Mouse (Mus musculus) liver, embryonic 11.5 days (tissue): ENCODE measurements around the gene Net1. TPM values are rescaled to one million over a fixed set of nuclear protein-coding genes. Genes with fewer than 3 reads are reported as not detected.

Experiments used
- ATAC-seq: fragments of 200-750 bp; cut with Nextera tagmentation; replicated peaks from 2 replicates; pipeline ENCODE4 v1.8.0; 2017; ENCODE audit warnings: moderate number of reproducible peaks, mild to moderate bottlenecking, moderate TSS enrichment, moderate library complexity; ENCODE audit not compliant: low FRiP score
- DNase-seq: peaks from one replicate; pipeline ENCODE4 v3.0.0-alpha.2; 2017; ENCODE audit warnings: low spot score
- H3K27ac ChIP-seq: fragments of 300-500 bp; sonication (generic); 2 replicates; pipeline ENCODE4 v1.5.1; 2014; ENCODE audit warnings: mild to moderate bottlenecking, low read depth, low read length, control low read depth
- H3K27me3 ChIP-seq: fragments of 300-500 bp; sonication (generic); replicated peaks from 2 replicates; pipeline ENCODE4 v1.6.1; 2014; ENCODE audit warnings: low read length, mixed read lengths; ENCODE audit not compliant: control insufficient read depth, insufficient read depth
- H3K36me3 ChIP-seq: fragments of 300-500 bp; sonication (generic); 2 replicates; pipeline ENCODE4 v1.6.1; 2014; ENCODE audit warnings: mild to moderate bottlenecking, low read length, moderate library complexity, mixed read lengths; ENCODE audit not compliant: control insufficient read depth, insufficient read depth
- H3K4me1 ChIP-seq: fragments of 300-500 bp; sonication (generic); replicated peaks from 2 replicates; pipeline ENCODE4 v1.6.1; 2014; ENCODE audit warnings: low read length, mixed read lengths; ENCODE audit not compliant: control insufficient read depth, insufficient read depth
- H3K4me2 ChIP-seq: fragments of 300-500 bp; sonication (generic); 2 replicates; pipeline ENCODE4 v1.6.1; 2014; ENCODE audit warnings: mild to moderate bottlenecking, control low read depth, moderate library complexity
- H3K4me3 ChIP-seq: fragments of 300-500 bp; sonication (generic); 2 replicates; pipeline ENCODE4 v1.5.1; 2014; ENCODE audit warnings: low read depth, low read length, control low read depth
- H3K9ac ChIP-seq: fragments of 300-500 bp; sonication (generic); 2 replicates; pipeline ENCODE4 v1.6.1; 2014; ENCODE audit warnings: low read depth, low read length, control low read depth
- H3K9me3 ChIP-seq: fragments of 300-500 bp; sonication (generic); 2 replicates; pipeline ENCODE4 v1.6.1; 2016; ENCODE audit warnings: low read length, inconsistent platforms, mixed read lengths; ENCODE audit not compliant: control insufficient read depth
- WGBS: fragments of 180-500 bp; shearing (Covaris S2); extraction: QIAGEN DNeasy Blood & Tissue Kit; methylation state at CpG from one replicate; pipeline ENCODE4 v1.1.7; 2014; 5-methylcytosine and 5-hydroxymethylcytosine counted together
- polyA plus RNA-seq: library from polyadenylated mRNA; unstranded; fragments of >200 nt; fragmentation: Nextera tagmentation; extraction: Ambion mirVana; gene quantifications from 2 replicates; pipeline ENCODE4 v1.2.1, GENCODE M21; 2014

The Net1 gene
- 95.0 and 103 TPM in 2 replicates for polyA plus RNA-seq

- no peaks in the 10 kb centered on the region for H3K9me3 ChIP-seq
- H3K4me1 ChIP-seq: peaks cover 5% of the 10 kb centered on the region; the same call in 1 of the 2 replicates
- ATAC-seq (peak; percentile 97), DNase-seq (peak; percentile 91)
- under 1% methylated on average over 52 of the region's 52 CpGs for WGBS
- peak within 1 kb of the TSS; percentile 82 for H3K4me2 ChIP-seq
- H3K9ac ChIP-seq: peak within 1 kb of the TSS; percentile 93
- peak within 1 kb of the TSS; percentile 41; the same call in 1 of the 2 replicates for H3K27ac ChIP-seq
- peak within 1 kb of the TSS; percentile 94 for H3K4me3 ChIP-seq
- peaks cover 16% of the 10 kb centered on the region; the same call in 1 of the 2 replicates for H3K36me3 ChIP-seq
- H3K27me3 ChIP-seq: no peaks in the 10 kb centered on the region
Observed at GRCm38 (mm10) chr13:3917571-3918311, at the start of gene Net1, which contains the start of gene Tubal3. Net1 (minus strand) TSS chr13:3918220. Tubal3 (plus strand) TSS chr13:3918274.

DNA sequence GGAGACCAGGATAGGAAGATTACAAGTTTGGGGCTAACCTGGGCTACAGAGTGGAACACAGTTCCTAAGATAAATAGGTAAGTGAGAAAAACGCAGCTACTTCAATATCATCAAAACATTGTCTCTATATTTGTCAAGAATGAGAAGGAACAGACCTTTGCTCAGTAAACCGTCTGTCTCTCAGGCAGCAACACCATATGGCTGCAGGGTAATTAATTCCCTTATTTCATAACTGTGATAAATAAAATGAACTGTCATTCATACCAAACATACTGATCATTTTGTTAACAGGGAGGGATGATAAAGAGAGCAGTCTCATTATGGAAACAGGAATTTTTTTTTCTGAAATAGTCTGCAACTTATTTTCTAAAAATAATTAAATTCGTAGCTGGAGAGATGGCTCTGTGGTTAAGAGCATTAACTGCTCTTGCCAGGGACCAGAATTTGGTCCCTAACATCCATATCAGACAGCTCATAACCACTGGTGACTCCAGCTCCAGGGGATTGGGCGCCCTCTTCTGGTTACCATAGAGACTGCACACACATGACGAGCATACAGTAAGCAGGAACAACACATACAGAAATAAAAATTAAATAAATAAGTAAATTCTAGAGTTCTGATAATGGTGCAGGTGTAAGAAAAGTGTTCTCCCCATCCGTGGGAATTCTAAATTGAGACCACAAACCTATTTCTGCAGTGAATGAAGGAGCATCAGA is 33.3 kb upstream of the Net1 start:
- Histone ChIP-seq H3K4me1 (no peaks in the 10 kb centered on the region), H3K36me3 (no peaks in the 10 kb centered on the region), H3K27ac (no peak overlapping the region), H3K4me2 (no peak overlapping the region), H3K27me3 (no peaks in the 10 kb centered on the region), H3K4me3 (no peak overlapping the region), H3K9ac (no peak overlapping the region), H3K9me3 (no peaks in the 10 kb centered on the region)
- WGBS: 72% methylated on average over 6 of the region's 6 CpGs
- ATAC-seq: no peak
- no peak for DNase-seq

DNA sequence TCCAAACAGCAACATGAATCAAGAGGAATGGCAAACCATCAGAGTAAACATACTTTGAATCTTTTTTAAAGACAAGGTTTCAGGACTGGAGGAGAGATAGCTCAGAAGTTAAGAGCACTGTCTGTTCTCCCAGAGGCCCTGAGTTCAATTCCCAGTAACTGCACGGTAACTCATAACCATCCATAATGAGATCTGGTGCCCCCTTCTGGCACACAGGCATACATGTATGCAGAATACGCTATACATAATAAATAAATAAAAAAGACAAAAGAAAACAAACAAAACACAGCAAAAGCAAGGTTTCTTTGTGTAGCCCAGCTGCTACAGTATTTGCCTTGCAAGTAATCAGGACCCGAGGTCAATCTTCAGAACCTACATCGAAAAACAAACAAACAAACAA is 31.5 kb upstream of the Net1 start:
- no peaks in the 10 kb centered on the region for H3K4me1 ChIP-seq
- H3K9ac ChIP-seq: no peak overlapping the region
- no peak overlapping the region for H3K27ac ChIP-seq
- DNase-seq: no peak
- H3K36me3 ChIP-seq: no peaks in the 10 kb centered on the region
- no peak overlapping the region for H3K4me3 ChIP-seq
- H3K4me2 ChIP-seq: no peak overlapping the region
- no peak for ATAC-seq
- no peaks in the 10 kb centered on the region for H3K9me3 ChIP-seq
- 85% methylated on average over 4 of the region's 4 CpGs for WGBS
- H3K27me3 ChIP-seq: no peaks in the 10 kb centered on the region

DNA sequence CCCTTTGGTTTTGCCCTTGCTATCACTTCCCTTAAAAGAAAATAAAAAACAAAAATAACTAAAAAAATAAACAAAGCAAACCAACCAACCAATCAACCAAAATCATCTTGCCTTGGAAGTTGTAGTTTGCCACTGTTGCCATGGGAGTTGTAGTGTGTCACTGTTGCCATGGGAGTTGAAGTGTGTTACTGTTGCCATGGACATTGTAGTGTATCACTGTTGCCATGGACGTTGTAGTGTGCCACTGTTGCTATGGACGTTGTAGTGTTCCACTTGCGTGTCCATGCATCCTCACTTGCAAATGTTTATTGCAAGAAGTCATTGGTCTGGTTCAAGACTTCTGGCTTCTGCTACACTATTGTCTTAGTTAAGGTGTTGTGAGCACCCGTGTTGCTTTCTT is 29.2 kb upstream of the Net1 start:
- no peaks in the 10 kb centered on the region for H3K4me1 ChIP-seq
- H3K4me3 ChIP-seq: no peak overlapping the region
- H3K9me3 ChIP-seq: no peaks in the 10 kb centered on the region
- no peak for ATAC-seq
- WGBS: 84% methylated on average over 4 of the region's 4 CpGs
- no peak for DNase-seq
- no peak overlapping the region for H3K9ac ChIP-seq
- H3K36me3 ChIP-seq: no peaks in the 10 kb centered on the region
- no peak overlapping the region for H3K4me2 ChIP-seq
- H3K27me3 ChIP-seq: no peaks in the 10 kb centered on the region
- no peak overlapping the region for H3K27ac ChIP-seq

DNA sequence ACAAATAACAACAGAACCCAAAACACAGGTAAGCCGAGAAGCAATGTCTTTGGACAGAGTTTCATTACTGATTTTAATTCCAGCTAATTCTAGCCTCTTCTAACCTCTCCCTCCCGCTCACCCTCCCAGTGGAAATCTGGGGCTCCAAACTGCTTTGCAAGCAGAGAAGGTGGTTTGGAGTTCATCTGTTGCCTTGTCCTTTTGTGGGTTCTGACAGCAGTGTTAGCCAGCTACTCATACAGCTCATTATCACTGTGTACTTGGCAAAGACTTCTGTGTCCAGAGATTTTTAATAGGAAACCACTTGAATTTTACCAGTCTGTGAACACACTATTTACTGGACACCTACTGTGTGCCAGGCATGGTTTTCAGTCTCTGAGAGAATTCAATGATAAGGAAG is 27.2 kb upstream of the Net1 start, which contains the start of gene Ucn3:
Gene Ucn3, minus strand, starts transcription at position 101 of the 400 bp plus-strand sequence.
- WGBS: 71% methylated on average over 2 of the region's 2 CpGs
- Histone ChIP-seq H3K4me2 (no peak within 1 kb of the TSS), H3K9me3 (no peaks in the 10 kb centered on the region), H3K9ac (no peak within 1 kb of the TSS), H3K4me3 (no peak within 1 kb of the TSS), H3K27ac (no peak within 1 kb of the TSS), H3K36me3 (no peaks in the 10 kb centered on the region), H3K27me3 (no peaks in the 10 kb centered on the region), H3K4me1 (no peaks in the 10 kb centered on the region)
- ATAC-seq (no peak), DNase-seq (no peak)

GRCm38 (mm10) chr13:3944699-3945098 is 26.7 kb upstream of the Net1 start:
- WGBS: 73% methylated on average over 7 of the region's 7 CpGs
- Histone ChIP-seq H3K9me3 (no peaks in the 10 kb centered on the region), H3K4me2 (no peak overlapping the region), H3K27ac (no peak overlapping the region), H3K4me3 (no peak overlapping the region), H3K4me1 (no peaks in the 10 kb centered on the region), H3K27me3 (no peaks in the 10 kb centered on the region), H3K9ac (no peak overlapping the region), H3K36me3 (no peaks in the 10 kb centered on the region)
- ATAC-seq: no peak
- no peak for DNase-seq

GRCm38 (mm10) chr13:3926046-3926445 is 8.0 kb upstream of the Net1 start:
- no peak; the same call in 1 of the 2 replicates for ATAC-seq
- H3K9ac ChIP-seq: no peak overlapping the region
- no peak overlapping the region for H3K27ac ChIP-seq

GRCm38 (mm10) chr13:3925632-3926031 is 7.6 kb upstream of the Net1 start:
- H3K36me3 ChIP-seq: no peaks in the 10 kb centered on the region
- no peak for ATAC-seq
- 73% methylated on average over 6 of the region's 6 CpGs for WGBS

More at GRCm38 (mm10) chr13:3926046-3926445, 8.0 kb upstream of the Net1 start:
- no peak overlapping the region for H3K4me2 ChIP-seq
- 87% methylated on average over 6 of the region's 6 CpGs for WGBS
- no peaks in the 10 kb centered on the region for H3K9me3 ChIP-seq
- no peaks in the 10 kb centered on the region for H3K27me3 ChIP-seq
- DNase-seq: no peak
- no peaks in the 10 kb centered on the region for H3K4me1 ChIP-seq
- no peak overlapping the region for H3K4me3 ChIP-seq
- H3K36me3 ChIP-seq: no peaks in the 10 kb centered on the region

More at GRCm38 (mm10) chr13:3925632-3926031, 7.6 kb upstream of the Net1 start:
- no peaks in the 10 kb centered on the region for H3K27me3 ChIP-seq
- no peak overlapping the region for H3K9ac ChIP-seq
- no peak overlapping the region for H3K4me2 ChIP-seq
- H3K4me3 ChIP-seq: no peak overlapping the region
- no peaks in the 10 kb centered on the region for H3K4me1 ChIP-seq
- no peak for DNase-seq
- no peak overlapping the region for H3K27ac ChIP-seq
- H3K9me3 ChIP-seq: no peaks in the 10 kb centered on the region
